Mouse (Mus musculus): Measurements from ENCODE around the gene Pced1a. TPM values are rescaled to one million over a fixed set of nuclear protein-coding genes. Genes with fewer than 3 reads are reported as not detected.

The Pced1a gene
- total RNA-seq, 2 experiments from 2014 or later = 22.4 to 25.4 TPM

GRCm38 (mm10) chr2:130438861-130439260 is 14.4 kb upstream of the Pced1a start:
- DNase-seq (ENCODE audit: extremely low spot score in 1 of 2, low spot score in 1 of 2) = no peak

DNA sequence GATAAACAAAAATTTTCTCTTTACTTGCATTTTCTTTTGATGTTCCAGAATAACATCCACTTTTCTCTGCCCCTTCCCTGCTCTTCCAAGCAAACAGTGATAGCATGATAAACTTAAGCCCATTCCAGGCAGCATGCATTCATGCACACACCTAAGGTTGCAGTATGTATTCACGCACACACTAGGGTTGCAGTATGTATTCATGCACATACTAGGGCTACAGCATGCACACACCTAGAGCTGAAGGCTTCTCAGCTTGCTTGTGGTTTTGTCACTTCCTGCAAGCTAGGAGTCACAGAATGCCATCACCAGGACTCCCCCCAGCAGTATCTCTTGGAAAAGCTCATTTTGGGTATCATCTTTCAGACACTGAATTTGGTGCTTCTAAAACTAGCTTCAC is 12.3 kb upstream of the Pced1a start:
- no peak for DNase-seq (ENCODE audit: extremely low spot score in 1 of 2, low spot score in 1 of 2)

- peak in 1 of 2 experiments; percentile 49 for DNase-seq (ENCODE audit: extremely low spot score in 1 of 2, low spot score in 1 of 2)
Measured at GRCm38 (mm10) chr2:130433152-130433551, 8.7 kb upstream of the Pced1a start.

DNA sequence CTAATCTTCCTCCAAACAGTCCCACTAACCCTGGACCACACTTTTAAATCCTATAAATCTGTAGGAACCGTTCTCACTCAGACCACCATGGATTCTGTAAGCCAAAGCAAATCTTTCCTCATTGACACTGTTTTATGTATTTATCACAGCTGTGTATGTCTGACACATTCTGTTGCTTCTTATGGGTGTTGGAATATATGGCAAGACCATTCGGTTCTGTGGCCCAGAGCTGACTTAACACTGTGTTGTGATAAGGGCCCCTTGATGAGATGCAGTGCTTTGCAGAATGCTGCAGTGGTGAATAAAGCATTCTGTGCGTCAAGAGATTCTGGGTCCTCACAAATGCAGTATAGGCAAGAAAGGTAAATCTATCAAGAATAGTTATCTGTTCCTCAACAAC is 7.7 kb upstream of the Pced1a start:
- DNase-seq (ENCODE audit: extremely low spot score in 1 of 2, low spot score in 1 of 2) = no peak

- no peak for DNase-seq (ENCODE audit: extremely low spot score in 1 of 2, low spot score in 1 of 2)
Measured at GRCm38 (mm10) chr2:130430484-130430883, 6.0 kb upstream of the Pced1a start.

DNA sequence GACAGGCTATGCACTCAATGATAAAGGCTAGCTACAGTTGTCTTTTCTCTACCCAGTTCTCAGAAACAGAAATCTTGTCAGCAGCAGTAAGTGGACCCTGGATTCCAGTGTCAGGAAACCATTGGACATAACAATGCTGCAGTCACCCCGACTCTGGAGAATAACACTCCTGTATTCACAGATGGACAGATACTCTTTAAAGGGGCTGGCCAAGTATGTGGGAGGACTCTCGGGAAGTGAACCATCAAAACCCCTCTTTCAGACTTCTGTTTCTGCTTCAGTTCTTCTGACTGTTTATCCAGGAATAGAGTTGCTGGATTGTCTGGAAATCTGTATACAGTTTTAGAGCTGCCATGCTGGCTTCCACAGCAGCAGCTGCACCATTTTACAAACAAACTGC is 5.3 kb upstream of the Pced1a start:
- DNase-seq (ENCODE audit: extremely low spot score in 1 of 2, low spot score in 1 of 2) = no peak

GRCm38 (mm10) chr2:130425112-130425511 is 611 bp upstream of the Pced1a start:
- DNase-seq (ENCODE audit: extremely low spot score in 1 of 2, low spot score in 1 of 2) = no peak

- peak; percentile 70 to 76 for DNase-seq (ENCODE audit: extremely low spot score in 1 of 2, low spot score in 1 of 2)
Measured at GRCm38 (mm10) chr2:130423397-130424125, 940 bp downstream of the Pced1a start.

- no peak for DNase-seq (ENCODE audit: extremely low spot score in 1 of 2, low spot score in 1 of 2)
Measured at GRCm38 (mm10) chr2:130421781-130422620, 2.5 kb downstream of the Pced1a start.

- DNase-seq (ENCODE audit: extremely low spot score in 1 of 2, low spot score in 1 of 2) = no peak
Measured at GRCm38 (mm10) chr2:130414094-130414856, 10.2 kb downstream of the Pced1a start.

DNA sequence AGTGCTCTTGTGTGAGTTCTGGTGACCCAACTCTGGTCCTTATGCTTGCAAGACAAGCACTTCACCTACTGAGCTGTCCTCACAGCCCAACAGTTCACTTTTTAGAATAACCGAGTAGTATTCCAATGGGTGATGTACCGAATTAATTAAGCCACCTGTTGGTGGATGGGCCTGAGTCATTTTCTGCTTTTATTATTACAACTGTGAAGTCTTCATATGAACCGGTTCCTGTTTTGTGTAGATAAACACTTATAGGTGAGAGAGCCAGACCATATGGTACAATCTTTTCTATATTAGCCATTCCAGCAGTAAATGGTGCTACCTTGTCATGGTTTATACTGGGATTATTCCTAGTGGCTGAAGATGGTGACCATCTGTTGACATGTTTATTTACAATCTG is 11.7 kb downstream of the Pced1a start:
- DNase-seq (ENCODE audit: extremely low spot score in 1 of 2, low spot score in 1 of 2) = no peak

DNA sequence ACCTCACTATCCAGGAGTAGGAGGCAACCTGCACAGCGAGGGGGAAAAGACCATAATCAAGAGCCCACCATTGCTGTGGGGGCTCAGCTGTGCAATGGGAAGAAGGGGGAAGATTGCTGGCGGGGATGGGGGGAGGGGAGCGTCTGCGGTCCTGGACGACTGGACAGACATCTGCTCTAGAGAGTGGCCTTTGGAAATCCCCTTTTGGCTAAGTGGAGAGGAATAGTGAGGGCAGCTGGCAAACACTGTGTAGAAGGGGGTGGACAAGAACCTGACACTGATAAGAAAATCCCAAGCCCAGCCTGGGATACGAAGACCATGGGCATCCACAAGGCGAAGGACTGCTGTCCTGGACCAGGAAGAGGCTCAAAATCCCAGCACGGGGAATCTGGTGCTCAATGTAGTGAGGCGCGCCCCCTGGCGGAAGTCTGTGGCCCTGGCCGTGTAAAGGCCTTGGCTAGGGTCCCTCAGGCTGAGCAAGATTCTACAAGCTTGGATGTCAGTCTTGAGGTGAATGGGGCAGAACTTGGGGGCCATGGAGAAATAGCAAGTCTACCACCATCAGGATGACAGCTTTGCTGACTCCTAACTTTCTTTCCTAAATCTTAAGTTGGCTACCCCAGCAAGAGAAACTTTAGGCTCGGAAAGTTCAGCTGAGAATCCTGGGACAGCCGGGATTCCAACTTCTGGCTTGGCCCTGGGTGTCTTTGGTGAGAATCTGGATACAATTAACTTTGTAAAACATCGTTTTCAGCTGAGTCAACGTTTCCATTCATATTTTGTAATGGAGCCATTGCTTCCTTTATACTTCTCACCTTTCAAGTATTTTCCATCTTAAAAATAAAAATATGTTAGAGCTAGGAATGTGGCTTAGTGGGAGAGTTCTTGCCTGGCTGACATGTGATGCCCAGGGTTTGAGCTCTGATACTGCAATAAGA is 12.7 kb downstream of the Pced1a start:
- DNase-seq (ENCODE audit: extremely low spot score in 1 of 2, low spot score in 1 of 2) = peak; percentile 75 to 92

DNA sequence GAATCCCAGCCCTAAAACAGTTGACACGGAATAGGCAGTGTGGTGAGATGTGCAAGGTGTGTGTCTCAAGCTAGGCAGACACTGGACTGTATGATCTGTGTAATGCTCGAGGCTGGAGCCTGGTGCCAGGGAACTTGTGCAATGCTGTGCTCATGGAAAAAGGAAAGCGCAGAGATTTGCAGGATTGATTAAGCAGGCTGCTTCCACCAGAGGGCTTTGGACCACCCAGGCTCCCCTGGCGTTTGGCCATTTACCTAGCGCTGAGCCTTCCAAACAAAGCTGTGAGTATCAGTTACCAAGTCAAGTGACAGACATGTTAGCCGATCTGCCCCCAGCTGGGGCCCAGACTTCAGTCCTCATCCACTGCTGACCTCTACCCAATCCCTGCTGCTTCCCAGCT is 16.3 kb downstream of the Pced1a start:
- DNase-seq (ENCODE audit: extremely low spot score in 1 of 2, low spot score in 1 of 2) = no peak

DNA sequence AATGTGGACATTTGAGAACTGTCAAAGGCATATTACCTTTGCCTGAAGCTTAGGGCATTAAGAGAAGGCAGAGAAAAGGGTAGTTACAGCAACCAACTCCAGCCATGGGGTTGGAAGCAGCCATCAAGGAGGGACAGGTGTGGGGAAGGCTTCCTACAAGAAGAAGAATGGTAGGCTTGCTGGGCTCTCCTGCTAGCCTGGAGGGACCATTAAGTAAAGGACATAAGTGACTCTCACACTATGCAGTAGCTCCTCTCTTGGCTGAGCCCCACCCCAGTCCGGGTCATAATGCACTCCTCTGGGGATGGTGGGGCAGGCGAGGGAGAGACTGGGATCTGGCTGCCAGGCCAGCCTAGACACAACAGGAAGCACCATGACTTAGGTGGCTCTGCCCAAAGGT is 18.3 kb downstream of the Pced1a start, which contains the start of gene Tmem239:
Gene Tmem239 (plus strand): TSS at position 301 of the 400 bp plus-strand sequence.
- no peak for DNase-seq (ENCODE audit: extremely low spot score in 1 of 2, low spot score in 1 of 2)

DNA sequence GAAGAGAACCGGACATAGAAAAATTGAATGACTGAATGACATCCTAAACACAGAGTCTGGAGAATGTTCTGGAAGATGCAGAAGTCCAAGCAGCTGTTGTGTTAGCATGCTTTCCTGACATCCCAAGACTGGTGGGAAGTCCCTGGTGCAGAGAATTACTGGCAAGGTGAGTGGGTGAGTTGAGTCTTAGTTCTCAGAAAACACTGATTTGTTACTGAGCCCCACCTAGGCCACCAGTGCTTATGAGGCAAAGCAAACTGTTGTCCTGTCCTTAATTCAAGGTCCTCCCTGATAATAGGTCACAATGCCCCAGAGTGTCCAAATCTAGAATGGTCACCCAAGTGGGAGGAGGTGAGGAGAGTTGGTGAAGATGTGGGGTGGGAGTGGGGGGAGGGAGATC is 19.6 kb downstream of the Pced1a start, which contains the start of the genes Gm28372 and 1700020A23Rik:
Gene Gm28372 (plus strand): TSS at position 301 of the 400 bp plus-strand sequence.
Gene 1700020A23Rik (plus strand): TSS at position 321 of the 400 bp plus-strand sequence.
- no peak for DNase-seq (ENCODE audit: extremely low spot score in 1 of 2, low spot score in 1 of 2)

DNA sequence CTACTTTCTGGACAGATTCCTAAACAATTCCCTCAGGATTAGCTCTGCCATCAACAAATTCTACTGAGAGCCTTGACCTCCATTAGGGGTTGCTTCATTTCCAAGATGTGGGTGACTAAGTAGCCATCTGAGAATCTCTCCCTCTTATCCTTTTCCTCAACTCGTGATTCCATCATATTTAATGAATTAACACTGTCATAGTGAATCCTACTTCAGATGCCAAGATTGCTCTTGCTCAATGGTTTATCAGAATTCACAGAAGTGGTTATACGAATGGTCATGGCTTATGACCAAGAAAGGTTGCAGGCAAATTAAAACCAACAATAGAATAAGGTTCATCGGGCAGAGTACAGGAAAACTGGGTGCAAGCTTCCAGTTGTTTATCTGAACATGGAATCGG is 22.6 kb downstream of the Pced1a start:
- no peak for DNase-seq (ENCODE audit: extremely low spot score in 1 of 2, low spot score in 1 of 2)

GRCm38 (mm10) chr2:130400046-130400445 is 24.5 kb downstream of the Pced1a start:
- DNase-seq (ENCODE audit: extremely low spot score in 1 of 2, low spot score in 1 of 2) = no peak

DNA sequence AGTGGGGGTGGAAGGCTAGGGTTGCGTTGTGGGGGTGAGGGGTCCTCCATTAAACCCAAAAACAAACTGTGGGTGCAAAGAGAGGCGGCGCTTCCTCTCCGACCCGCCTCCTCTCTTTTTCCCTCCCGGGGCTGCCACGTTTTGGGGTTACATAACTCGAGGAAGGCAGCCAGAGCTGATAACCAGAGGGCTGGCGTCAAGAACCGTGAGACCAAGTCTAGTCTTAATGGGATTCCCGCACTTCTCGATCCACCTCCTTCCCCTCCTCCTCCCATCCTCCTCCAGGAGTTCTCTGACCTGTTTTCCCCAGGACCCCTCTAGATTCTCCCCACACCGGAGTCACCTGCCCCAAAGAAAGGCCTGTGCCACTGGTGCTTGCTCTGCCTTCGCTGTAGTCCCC is 26.4 kb downstream of the Pced1a start:
- DNase-seq (ENCODE audit: extremely low spot score in 1 of 2, low spot score in 1 of 2) = peak in 1 of 2 experiments; percentile 31

GRCm38 (mm10) chr2:130397186-130397985 is 27.1 kb downstream of the Pced1a start, which contains the start of gene Cpxm1:
Gene Cpxm1, minus strand, starts transcription at chr2:130397574.
- no peak for DNase-seq (ENCODE audit: extremely low spot score in 1 of 2, low spot score in 1 of 2)
